Mouse (Mus musculus) CD8-positive naive resting alpha-beta T cell, adult 2 months (primary cell): ENCODE measurements around the gene Myh13.

Experiments
- DNase-seq, 2 experiments: peaks; one replicate each; pipeline ENCODE4 v3.0.0; 2022; ENCODE audit warnings: low read depth in 2 of 2, low spot score in 2 of 2

Gene Myh13

DNA sequence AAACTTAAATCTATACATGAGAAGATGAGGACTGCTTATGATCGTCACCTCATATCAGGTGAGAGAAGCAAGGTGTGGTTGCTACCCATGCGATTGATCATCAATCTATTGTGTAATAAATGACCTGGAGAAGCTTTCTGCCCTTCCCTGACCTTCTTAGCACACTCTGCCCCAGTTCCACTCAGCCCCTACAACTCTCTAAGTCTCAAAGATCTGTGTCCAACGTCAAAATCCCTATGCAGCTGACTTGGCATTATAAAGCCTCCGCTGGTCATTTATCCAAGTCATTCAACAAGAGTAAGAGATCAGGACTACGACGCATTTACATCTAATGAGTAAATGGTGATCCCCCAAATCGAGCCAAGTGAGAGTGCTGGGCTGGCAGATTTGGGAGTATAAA lies at the start of gene Myh13:
Gene Myh13 (plus strand): TSS at position 301 of the 400 bp plus-strand sequence.
- no peak for DNase-seq

DNA sequence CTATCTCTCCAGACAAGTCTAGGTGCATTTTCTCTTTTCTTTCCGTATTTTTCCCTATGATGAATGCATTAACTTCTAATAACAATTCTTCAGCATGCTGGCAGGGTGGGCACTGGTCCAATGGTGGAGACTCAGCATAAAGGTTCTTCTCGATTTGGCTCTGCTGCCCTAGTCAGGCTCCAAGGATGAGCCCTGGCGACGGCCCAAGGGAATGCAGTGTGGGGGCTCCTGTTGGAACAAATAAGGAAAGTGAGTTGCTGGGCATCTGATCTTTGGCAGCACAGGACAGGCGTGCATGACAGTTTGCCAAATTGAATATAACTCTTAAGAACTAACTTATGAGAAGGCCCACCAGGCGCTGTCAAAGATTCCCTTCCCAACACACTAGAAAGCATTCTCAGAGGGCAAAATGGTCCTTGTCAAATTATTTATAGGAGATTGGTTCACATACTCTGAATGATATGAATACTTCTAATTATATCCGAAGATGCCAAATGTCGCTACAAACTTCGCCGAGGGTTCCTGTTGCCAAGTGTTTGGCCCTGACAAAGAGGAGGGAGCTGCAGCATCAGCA lies 44.8 kb upstream of the Myh13 start, which contains the start of gene Myh8:
Gene Myh8 (plus strand): TSS at position 524 of the 574 bp plus-strand sequence.
- DNase-seq: no peak

DNA sequence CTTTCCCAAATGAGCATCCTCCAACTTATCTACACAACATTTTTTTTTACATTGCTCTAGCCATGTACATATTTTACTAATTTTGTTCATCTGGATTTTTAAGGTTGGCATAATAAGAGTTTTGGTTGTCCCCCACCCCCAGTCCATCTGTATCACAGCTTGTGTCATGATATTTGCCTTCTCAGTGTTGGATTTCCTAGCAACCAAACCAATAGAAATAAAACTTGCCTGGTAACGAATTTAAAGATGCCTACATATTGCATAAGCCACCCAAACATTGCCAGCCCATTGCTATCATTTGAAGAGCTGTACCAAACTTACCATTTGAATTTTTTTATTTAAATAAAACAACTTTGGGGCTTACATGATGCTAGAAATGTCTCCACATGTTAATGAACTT lies 28.0 kb upstream of the Myh13 start:
- no peak for DNase-seq

DNA sequence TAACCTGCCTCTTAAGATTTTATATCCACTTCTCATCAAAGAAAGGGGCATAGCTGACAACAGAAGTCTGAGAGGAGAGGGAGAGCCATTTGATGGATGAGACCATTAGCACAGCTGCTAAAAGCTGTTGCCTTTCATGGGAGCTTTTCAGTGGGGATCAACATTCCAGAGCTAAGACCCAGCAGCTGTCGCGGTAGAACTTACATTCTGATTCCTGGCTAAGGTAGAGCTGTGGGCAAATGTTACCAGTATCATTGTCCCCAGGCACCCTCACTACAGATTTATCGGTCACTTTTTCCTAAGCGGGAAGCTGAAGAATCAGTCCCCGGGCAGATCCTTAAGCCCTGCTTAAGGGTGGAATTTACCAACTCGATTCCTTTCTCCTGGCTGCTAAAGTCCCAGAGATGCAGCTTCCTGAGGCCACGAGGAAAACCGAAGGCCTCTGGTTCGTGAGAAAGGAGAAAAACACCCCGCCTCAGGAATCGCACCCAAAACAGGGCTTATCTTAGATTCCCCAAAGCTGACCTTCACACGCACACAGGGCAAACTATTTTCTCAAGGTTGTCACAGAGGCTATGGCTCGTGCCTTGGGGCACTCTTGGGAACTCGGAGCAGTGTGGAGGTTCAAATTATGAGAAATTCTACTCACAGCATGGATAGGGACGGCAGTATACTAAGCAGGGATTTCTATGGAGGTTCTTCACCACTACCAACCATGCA lies 7.6 kb upstream of the Myh13 start:
- DNase-seq: no peak

DNA sequence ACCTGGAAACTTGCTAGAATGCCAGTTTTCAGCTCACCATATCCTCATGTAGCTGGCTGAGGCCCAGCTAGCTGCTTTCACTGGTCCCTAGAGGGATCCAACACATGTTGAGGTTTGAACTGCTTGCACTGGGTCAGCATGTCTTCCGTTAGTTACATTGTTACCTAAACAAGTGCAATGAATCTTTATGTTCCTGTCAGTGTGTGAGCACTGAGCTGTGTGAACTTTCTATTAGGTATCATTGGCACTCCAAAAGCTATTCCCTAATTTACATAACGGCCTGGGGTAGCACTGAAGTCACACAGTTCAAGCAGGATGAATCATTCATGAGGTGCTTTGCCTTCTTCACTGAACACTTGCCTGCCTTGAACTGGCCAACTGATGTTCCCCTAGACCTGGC lies 5.1 kb downstream of the Myh13 start:
- no peak for DNase-seq

DNA sequence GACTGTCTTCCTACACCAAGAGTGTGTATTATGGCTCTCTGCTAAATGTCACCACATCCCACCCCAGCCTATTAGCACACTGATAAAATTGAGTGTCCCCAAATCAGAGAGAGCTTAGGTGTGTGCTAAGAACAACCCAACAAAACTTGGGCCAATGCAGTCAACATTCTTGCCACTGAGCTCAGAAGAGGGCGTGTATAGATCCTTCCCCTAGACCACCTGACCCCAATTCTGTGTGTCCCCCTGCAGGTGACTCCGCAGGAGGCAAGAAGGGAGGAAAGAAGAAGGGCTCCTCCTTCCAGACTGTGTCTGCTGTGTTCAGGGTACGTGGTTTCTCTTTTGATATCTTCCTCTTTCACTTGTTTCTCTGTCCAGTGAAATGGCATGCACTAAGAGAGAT lies 23.1 kb downstream of the Myh13 start:
- DNase-seq: no peak

DNA sequence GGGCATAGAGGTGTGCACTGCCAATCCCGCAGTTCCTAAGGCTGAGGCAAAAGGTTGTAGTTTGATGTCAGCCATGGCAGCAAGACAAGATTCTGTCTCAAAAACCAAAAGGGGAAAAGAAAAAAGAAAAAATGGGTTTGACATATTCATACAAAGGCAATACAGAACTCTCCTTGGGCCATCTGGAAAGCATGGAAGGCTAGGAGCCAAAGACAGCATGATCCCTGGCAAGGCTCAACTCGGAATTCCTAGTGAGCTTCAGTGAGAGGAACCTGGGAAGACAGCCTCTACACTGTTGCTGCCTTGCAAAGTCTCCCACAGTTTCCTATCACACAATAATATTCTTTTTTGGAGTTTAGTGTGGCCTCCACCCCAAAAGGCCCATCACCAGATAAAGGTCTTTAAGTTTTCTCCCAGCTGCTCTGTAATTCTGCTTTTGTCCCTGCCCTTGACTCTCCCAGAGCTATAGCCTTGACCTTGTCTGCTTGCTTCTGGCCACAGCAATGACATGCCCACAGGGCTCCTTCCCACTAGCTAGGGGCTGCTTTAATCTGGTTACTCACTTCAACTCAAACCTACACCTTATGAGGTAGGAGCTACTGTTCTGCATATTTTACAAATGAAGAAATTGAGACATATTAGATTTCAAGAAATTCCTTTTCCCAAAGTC lies 23.9 kb downstream of the Myh13 start:
- no peak for DNase-seq

DNA sequence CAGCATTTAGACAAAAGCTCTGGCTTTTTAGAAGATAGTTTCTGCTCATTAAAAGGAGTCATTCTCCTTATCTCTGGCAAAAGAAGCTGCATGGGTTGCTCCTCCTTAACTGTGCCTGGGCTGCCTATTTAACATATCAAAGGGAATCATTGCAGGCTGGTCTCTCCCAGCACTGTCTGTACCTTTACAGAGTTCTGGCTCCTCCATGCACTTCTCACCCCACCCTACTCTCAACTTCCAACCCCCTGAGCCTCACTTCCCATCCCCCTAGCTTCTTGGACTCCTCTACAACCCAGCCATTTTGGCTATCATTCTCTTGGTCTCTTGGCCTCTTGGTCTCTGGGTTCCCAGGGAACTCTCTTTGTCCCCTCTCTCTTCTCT lies 24.4 kb downstream of the Myh13 start:
- DNase-seq: no peak

DNA sequence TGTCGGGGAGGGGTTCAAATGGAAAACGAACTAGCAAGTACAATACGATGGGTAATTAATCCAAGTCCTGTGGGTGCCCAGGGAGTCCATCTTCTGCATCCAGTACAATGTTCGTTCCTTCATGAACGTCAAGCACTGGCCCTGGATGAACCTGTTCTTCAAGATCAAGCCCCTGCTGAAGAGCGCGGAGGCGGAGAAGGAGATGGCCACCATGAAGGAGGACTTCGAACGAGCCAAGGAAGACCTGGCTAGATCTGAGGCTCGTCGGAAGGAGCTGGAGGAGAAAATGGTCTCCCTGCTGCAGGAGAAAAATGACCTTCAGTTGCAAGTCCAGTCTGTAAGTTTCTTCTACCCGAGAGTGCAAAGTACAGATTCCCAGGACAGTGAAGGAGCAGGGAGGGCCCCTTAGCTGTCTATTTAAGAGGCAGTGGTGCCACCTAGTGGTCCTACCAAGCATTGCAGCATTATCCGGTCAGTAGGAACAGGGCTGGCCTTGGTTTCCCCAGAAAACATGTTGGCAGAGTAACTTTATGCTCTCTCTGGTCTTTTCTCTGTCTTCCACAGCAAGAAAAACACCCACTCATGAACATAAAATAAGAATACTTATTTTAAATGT lies 28.8 kb downstream of the Myh13 start:
- DNase-seq: no peak

DNA sequence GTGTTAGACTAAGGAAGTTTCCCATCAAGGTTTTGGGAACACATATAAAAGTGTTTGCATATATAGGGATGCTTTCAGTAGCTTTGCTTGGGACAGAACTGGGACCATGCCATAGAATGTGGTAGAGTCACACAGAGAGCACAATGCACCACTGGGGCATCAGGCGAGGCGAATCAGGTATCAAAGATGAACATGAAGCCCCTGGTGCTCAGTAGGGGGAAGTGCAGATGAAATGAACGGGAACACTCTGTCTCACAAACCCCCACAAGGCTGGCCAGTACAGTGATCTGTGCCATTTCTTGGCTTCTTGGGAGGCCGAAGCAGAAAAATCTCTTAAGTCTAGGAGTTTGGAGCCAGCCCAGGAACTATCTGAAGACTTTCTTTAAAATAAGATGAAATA lies 31.6 kb downstream of the Myh13 start:
- no peak for DNase-seq

DNA sequence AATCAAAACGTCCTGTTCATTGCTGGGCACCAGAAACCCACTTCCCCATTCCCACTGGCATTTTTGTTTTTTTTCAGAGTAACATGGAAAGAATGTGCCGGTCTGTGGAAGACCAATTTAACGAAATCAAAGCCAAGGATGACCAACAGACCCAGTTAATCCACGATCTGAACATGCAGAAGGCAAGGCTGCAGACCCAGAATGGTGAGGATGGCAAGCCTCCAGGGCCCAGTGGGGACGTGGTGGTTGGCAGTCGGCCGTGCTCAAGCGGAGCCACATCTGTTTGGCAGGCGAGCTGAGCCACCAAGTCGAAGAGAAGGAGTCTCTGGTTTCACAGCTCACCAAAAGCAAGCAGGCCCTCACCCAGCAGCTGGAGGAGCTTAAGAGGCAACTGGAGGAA lies 36.6 kb downstream of the Myh13 start:
- DNase-seq: no peak

DNA sequence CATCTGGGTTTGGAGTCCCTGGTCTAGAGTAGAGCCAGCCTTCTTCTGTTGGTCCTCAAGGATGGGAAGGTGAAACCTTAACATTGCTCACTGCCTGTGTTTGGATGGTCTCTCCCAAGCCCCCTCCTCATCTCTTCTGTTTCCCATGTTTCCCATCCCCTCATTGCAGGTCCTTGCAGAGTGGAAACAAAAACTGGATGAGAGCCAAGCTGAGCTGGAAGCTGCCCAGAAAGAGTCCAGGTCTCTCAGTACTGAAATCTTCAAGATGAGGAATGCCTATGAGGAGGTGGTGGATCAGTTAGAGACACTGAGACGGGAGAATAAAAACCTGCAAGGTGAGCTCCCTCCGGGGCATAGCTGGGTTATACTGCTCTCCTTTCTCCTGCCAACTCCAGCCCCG lies 40.8 kb downstream of the Myh13 start:
- DNase-seq: no peak

DNA sequence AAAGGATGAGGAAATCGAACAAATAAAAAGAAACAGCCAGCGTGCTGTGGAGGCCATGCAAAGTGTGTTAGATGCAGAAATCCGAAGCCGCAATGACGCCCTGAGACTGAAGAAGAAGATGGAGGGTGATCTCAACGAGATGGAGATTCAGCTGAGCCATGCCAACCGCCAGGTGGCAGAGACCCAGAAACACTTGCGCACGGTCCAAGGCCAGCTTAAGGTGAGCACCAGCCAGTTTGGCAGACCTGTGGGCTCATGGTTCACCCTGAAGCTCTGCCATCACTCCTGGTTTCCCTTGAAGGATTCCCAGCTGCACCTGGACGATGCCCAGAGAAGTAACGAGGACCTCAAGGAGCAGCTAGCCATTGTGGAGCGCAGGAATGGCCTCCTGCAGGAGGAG lies 43.1 kb downstream of the Myh13 start:
- DNase-seq: no peak

DNA sequence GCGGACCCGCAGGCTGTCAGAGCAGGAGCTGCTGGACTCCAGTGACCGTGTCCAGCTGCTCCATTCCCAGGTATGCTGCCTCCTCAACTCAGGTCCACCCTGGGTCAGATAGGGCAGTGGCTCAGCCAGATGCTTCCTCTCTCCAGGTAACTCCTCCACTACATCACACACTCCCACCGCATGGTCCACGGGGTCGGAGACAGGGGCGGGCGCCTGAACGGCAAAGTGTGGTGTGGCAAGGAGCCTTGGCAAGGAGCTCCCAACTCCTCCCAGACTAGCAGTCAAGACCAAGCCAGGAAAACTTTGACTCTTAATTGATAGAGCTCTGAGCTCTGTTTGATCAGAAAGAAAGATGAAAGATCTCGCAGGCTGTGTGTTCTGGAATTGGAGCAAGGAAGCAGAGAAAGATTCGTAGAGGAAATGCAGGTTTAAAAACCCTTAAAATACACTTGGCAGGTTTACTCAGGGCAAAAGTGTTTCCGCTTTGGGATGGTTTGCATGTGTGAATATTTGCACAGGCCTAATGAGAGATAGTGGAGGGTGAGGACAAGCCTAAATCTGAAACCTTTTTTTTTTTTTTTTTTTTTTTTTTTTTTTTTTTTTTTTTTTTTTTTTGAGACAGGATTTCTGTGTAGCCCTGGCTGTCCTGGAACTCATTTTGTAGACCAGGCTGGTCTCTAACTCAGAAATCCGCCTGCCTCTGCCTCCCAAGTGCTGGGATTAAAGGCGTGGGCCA lies 43.7 kb downstream of the Myh13 start:
- no peak for DNase-seq

DNA sequence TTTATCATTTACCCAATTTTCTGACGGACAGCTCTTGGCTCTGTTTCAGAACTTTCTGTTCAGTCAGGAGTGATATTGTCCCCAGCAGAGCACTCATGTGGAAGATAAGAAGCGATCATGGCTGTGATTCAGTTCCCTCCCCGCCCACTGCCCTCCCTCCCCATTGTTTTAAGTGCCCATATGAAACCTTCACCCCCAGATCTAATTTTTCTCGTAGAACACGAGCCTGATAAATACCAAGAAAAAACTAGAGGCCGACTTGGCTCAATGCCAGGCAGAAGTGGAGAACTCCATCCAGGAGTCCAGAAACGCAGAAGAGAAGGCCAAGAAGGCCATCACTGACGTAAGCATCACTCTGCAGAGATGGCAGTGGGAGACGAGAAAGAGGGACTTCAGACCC lies 45.5 kb downstream of the Myh13 start:
- no peak for DNase-seq

DNA sequence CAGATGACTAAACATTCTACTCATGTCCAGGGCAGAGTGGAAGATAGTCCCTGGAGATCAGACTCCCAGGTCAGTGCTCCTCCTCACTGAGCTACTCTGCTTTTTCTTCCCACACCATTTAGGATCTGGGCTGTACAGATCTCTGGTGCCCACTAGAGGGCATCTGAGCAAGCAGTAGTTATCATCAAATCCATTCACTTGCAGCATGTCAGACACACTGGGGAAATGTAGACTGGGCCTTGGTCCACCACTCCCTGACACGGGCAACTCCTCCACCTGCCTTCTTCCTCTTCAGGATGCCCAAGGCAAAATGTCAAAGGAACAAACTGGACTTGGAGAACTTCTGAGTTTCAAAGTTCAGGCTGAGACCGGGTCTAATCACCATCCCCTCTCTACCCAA lies 51.9 kb downstream of the Myh13 start:
- DNase-seq: no peak

DNA sequence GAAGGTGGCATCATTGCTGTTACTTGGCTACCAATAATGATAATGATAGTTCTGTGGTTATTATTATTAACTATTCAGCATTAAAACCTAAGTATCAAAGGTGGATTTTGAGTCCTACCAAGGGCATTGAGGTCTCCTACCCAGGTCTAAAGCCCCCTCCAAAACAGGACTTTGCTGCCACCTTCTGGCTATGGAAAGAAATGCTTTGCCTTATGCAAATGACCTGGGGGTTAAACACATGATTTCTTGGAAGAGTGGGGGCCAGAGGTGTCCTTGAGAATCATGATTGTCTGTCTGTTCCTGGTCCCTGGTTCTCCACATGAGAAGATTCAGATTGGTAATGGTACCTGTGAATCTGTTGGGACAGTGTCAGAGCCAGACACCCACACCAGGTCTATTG lies 54.9 kb downstream of the Myh13 start:
- no peak for DNase-seq

DNA sequence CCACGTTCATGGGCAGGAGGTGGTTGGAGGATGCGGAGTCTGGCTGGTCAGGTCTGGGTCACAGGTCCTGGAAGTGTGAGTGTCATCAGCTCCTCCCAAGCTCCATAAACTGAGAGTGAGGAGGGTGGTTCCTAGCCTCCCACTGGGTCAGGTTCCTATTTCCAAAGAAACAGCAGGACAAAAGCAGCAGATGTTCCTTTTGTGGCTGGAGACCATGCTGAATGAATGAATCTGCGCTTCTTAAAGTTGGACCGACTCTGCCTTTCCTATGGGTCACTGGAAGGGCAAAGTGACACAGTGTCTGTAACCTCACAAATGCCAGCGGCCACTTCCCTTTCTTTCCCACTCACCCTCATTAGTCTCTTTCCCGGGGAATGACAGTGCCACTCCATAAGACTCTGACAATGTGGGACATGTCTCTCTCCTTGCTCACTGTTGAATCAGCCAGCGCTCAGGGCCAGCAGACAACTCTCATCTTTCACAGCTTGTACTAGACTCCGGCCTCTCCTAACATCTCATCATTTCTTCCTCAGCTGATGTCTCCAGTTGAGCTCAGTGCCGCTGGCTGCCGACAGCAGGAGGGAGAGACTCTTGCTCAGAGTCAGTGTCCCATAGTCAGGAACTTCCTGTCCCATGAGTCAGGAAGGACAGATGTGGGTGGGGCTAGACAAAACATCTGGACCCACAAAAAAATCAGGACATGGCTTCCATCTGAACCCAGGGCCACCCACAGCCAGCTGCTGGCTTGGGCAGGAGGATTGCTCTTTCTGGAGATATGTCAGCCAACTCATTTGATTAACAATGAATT lies 58.4 kb downstream of the Myh13 start:
- no peak for DNase-seq

DNA sequence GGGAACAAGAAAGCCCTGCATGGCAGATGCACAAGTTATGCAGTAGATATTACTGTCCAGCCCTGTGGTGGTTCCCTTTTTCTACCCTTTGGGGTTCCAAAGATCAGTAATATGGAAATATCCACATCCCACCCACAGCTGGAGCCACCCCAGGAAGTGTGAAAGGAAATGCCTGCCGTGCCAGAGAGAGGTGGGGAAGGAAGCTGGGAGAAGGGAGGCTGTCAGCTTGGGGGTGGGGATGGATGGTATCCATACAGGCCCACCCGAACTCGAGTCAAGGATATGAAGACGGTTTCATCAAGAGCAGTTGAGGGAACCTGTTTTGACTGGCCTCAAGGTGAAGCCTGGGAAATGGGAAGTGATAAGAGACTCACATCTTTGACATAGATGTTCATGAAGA lies 60.4 kb downstream of the Myh13 start:
- DNase-seq: no peak

DNA sequence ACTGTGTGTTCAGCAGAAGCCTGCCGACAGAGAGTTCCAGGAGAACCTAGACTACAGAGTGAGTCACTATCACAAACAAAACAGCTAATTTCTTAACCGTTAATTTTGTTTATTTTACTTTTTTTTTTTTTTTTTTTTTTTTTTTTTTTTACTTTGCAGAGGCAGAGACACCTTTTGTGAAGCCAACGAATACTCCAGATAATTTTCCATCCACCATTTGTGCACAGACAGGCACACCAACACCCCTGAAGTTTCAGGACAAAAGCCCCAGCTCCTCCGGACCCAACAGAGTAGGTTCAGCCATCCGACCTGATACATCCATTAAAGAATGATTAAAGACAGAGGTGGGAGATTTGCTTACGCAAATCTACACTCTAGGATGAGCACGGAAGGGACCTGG lies 63.2 kb downstream of the Myh13 start:
- DNase-seq: no peak
